Mouse (Mus musculus): ENCODE measurements around the gene Rae1.

DNA sequence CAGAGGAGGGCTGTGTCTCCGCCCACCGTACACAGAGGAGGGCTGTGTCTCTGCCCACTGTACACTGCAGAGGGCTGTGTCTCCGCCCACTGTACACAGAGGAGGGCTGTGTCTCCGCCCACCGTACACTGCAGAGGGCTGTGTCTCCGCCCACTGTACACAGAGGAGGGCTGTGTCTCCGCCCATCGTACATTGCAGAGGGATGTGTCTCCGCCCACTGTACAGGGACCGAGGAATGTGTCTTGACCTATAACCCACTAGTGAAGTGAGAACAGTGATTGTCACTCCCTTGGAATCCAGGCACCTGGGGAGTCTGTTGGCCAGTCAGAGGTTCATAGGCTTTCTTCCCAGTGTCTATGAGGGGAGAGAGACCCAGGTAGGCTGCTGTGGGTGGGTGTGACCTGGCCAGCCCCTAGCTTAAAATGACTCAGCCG, 57.0 kb downstream of the Rae1 start:
- TF ChIP-seq CTCF (IDR thresholded peaks at IDR 0.05; ENCODE audit: borderline replicate concordance, extremely low read depth, insufficient read depth, insufficient read length) (no peak), POLR2A (IDR thresholded peaks at IDR 0.05; ENCODE audit: borderline replicate concordance, extremely low read depth, insufficient read depth, insufficient read length, poor library complexity, severe bottlenecking) (no peak)

All from brain, embryonic 14.5 days (tissue).